Mouse (Mus musculus) CD8-positive naive resting alpha-beta T cell, adult 2 months (primary cell): ENCODE data around the gene BC028528.
"Not testable (repeated sequence)": the region's sequence is repeated elsewhere in the genome, so short reads cannot be mapped to it uniquely, and the experiment has no call there.

ENCODE experiments used
- DNase-seq, 2 experiments: peaks; one replicate each; pipeline ENCODE4 v3.0.0; 2022; ENCODE audit warnings: low read depth in 2 of 2, low spot score in 2 of 2

Gene BC028528

DNA sequence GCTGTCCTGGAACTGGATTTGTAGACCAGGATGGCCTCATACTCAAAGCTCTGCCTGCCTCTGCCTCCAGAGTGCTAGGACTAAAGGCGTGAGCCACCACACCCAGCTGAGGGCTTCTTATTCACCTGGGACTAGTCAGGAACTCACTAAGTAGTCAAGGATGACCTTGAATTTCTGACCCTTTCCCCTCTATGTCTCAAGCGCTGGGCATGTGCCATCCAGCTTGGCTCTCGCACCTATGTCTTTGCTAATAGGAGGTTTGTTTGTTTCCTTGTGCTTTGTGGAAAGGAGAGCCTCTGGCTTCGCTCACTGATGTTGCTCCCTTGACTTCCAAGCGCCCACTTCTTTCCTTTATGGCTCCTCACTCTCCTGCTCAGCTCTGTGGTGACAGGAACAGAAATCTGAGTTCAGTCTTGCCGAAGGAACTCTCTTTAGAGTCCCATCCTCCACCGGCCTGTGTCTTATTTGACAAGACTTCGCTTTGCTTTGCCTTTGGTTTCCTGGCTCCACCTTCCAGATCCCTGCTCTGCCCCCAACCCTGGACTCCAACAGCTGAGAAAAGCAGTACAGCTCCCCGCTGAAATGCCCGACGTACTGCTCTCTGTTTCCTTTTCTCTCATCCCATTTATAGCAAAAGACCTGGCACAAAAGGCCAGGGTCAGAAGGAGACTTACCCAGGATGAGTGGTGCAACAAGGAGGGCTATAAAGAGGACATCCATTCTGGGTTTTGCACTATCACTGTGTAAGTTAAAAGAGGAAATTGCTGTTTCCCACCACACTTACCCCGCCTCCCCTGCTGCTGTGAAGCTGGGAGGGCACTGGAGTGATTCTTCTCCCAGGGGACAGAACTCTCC is at the start of gene BC028528:
Gene BC028528 (minus strand): TSS at position 795 of the 855 bp plus-strand sequence.
- no peak for DNase-seq

DNA sequence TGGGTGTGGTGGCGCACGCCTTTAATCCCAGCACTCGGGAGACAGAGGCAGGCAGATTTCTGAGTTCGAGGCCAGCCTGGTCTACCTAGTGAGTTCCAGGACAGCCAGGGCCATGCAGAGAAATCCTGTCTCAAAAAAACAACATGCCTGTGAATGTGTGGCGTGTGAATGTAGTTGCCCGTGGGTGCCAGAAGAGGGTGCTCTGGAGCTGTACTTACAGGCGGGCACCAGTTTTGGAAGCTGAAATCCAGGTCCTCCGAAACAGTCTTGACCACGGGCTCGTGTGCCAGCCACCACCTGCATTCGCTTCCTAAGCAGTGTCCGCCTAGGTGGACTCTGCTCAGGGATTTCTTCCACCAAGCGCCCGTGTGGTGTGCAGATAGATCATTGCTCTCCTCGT is 47.0 kb upstream of the BC028528 start:
- DNase-seq: peak in 1 of 2 experiments; percentile 19

DNA sequence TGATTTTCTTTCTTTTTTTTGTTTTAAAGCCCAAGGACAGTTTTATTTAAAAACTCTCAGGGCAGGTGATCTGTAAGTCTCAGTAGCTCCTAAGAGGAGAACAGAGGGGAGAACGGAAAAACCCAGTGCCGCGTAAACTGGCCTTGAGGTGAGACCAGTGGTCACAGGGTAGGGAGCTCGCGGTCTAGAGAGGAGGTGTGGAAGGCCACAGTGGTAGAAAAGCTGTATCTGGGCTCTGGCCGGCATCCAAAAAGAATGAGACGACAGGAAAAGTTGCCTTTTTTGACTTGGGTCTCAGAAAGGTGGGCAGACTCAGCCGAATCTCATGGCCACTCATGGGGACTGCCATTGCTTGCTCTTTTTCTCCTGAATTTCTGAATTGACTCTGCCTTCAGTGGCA is 46.4 kb upstream of the BC028528 start:
- no peak for DNase-seq

DNA sequence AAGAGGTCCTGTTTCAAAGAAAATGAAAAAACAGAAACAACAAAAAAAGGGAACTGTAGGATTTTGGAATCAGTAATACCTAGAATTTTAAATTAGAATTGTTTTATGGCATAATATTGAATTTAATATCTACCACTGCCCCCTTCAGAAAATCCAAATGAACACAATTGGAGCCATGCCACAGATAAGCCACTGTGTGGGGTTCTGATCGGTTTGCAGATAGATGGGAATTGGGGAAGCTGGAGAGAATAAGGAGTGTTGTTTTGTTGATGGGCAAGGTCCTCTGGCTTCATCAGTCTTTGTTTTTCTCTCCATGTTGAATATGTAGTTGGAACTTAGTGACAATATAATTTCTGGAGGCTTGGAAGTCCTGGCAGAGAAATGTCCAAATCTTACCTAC is 42.6 kb upstream of the BC028528 start:
- no peak for DNase-seq

DNA sequence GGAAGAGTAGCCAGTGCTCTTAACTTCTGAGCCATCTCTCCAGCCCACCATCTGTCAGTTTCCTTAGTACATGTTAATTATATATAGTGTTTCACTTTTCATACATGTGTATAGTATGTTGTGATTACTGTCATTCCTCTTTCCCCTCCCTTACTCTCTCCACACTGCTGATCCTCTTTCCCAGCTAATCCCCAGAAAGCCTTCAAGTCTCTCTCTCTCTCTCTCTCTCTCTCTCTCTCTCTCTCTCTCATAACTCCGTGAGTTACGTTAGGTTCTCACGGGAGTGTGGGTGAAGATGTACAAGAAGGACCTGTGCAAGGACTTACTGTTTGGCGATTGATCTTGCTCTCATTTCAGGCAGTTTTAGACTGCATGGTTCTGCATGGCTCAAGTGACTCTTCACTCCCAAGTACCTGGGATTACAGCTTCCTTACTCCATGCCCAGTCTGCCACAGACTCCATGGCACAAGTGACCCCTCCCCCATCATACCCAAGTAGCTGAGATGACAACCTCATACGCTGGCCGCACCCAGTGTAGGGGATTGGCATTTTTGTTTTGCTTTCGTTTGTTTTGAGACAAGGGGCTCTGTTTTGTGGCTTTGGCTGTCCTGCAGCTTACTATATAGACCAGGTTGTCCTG is 41.4 kb upstream of the BC028528 start:
- DNase-seq: no peak

DNA sequence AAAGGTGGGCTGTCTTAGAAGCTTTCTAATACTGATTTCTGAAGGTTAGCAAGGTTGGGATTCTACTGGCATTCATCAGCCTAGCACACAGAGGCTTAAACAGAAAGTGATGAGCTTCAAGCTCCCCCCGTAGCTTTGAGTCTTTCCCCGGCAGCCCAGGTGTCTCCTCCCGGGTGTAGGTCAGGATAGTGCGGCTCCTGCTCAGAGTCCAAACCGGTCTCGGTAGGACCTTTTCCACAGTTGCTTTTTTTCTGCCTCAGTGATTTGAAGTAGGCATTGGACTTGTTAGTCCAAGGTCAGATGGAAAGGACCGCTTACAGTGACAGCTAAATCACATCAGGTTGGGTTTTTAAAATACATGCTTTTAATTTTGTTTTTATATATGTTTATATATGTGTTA is 40.8 kb upstream of the BC028528 start:
- no peak for DNase-seq

DNA sequence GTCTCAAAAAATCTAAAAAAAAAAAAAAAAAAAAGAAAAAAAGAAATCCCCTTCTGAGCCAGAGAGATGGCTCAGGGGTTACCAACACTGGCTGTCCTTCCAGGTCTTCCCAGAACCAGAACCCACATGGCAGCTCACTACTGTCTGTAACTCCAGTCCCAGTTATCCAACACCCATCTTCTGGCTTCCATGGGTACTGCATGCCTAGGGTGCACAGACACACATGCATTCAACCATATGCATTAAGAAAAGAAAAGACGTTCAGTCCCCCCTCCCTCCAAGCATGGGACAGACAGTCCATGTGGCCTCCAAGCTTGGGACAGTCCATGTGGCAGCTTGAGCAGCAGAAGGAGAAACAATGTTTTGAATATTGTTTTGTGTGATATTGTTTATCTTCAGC is 40.4 kb upstream of the BC028528 start:
- no peak for DNase-seq

DNA sequence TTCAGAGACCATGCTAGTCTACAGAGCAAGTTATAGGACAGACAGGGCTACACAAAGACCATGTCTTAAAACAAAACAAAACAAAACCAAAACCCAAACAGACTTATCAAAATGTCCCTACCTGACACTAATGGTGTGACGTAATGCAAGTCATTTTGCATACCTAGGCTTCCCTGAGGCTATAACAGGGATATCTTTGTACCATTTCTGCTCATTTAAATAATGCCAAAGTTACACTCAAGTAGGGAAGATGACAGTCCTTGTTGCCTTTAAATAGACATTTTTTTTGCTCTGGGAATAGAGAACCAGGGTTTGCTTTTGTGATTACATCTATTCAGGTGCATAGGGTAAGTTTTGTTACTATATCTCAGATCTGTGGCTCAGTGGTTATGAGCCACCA is 39.7 kb upstream of the BC028528 start:
- DNase-seq: no peak

DNA sequence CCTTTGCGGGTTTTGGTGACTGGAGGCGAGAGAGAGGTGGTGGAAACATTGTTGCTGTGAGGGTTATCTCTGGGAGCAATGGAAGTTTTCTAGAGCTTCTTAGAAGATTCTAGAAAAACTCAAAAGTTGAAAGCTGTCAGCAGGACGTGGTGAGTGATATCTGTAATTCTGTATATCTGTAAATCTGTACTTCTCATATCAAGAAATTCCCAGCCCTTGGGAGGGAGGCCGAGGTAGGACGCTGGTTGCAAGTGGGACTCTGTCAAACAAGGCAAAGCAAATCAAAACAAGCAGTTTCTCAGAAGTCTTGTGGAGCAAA is 38.6 kb upstream of the BC028528 start:
- DNase-seq: no peak

DNA sequence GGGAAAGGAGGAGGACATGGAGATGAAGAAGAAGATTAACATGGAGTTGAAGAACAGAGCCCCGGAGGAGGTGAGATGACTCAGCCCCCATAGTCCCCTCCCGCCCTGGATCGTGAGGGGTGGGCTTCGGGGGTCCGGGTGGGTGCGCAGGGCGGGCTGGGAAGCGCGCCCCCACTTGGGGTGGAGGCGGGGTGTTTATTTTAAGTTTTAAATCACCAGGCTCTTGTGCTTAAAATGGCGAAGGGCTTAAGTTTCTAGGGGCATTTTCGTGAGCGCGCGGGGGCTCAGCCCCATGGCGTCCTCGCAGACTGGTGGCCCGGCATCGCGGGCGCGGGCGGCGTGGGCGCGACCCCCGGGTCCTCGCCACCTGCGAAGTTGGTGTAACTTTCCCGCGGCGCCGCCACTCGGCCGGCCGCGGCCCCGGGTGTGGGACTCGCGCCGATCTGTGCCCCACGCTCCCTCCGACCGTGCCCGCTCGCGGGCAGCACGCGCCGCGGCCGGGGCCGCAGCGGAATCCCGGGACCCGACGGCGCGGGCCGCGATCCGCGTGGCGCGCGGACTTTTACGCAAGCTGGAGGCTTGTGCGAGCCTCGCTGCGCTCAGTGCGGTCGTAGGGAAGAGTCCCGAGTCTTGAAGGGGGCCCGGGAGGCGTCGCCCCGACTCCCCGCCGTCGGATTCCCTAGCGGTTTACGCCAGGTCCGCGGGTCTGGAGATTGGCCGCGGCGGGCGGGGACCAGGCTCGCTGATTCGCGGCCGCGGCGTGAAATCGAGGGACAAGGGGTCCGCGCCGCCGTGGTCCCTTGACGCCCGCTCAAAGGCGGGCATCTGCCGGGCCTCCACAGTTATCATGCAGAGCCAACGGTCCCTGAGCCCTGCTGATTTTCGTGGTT is 38.0 kb upstream of the BC028528 start:
- peak; percentile 28 to 39 for DNase-seq

DNA sequence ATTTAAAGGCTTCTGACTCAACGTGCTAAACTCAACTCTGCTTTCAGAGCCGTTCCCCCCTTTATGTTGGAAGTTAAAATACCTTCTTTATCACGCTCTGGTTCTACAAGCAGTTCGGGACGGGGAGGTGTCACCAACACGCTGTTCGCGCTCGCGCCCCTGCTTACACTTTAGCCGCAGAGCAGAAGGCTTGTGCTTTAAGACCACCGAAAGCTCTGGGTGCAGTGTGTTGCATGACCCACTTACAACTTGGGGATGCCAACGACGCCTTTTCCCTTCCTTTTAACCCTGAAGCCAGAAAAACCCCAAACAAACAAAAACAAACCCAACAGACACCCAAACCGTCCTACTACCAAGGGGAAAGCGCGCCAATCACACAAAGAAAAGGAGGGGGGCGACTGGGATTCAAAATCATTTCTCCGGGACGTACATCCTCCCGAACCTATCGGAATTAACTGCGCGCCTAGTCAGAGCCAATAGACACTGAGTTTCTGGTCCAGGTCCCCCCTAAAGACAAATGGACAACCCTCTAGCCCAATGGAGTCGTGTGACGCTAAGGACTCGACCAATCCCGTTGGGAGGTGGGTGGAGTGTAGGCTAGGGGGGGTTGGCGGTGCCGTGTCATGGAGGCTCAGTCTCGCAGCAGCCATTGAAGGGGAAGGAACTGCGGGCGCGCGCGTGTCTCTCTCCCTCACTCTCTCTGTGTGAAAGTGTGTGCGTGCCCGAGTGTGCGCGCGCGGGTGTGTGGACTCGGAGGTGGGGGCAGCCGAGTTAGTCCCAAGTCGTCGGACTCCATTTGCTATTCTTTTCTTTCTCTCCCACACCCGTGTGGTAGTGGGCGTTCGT is 37.1 kb upstream of the BC028528 start, which contains the start of gene Anp32e:
Gene Anp32e (plus strand): TSS at position 589 of the 846 bp plus-strand sequence.
- peak; percentile 95 to 97 for DNase-seq

DNA sequence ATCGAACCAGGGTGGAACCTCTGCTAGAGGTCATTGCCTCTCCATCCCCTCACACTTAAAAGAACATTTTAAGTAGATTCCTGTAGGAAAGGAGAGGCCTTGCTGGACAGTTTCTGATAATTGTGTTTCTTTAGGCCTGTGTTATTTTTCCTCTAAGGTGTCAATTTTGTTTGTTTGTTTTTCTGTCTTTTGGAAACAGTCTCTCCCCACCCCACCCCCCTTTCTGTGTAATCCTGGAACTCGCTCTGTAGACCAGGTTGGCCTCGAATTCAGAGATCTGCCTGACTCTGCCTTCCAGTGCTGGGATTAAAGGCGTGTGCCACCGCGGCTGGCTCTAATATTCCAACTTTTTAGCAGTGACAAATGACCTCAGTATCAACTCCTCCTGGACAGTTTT is 36.5 kb upstream of the BC028528 start:
- no peak for DNase-seq

DNA sequence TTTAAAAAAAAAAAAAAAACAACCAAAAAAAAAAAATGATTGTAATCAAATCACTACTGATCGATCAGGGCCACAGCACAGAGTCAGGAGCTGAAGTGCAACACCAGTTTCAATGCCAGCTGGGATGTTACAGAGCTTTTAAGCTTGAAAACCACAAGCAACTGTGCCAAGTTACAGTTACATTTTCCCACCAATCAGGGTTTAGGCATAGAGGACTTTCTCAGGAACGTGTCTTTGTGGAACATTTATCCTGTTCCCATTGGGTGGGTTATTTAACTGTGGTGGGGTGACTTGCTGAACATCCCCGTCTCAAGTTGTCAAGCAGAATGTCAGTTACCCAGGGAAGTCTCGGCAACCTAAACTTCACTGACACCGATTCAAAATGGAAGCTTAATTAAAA is 33.3 kb upstream of the BC028528 start:
- no peak for DNase-seq

DNA sequence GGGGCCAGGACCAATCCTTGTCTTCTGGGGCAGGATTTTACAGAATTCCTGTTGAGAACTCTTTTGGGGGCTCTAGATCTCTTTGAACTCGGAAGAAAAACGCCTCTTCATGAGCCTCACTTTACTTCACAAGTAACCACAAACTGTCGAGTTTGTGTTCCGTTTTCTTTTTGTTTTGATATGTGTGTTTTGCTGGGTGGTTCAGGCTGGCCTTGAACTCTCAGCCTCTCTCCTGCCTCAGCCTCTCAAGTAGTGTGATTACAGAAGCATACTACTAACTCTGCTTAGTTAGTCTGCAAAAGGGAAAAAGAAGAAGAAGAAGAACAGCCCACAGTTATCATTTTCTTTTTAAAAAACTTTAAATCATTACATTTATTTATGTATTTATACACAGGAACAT is 32.4 kb upstream of the BC028528 start:
- no peak for DNase-seq

DNA sequence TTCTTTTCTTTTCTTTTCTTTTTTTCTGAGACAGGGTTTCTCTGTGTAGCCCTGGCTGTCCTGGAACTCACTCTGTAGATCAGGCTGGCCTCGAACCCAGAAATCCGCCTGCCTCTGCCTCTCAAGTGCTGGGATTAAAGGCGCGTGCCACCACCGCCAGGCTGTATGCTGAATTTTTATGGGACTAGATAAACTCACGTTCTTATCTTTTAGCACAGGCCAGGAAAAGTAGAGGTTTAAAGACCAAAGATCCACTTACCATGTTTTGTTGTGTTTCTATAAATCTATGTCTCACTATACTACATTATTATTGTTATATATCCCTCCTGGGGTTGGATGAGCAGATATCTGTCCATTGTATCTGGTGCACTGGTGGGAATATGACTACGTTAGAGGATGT is 31.6 kb upstream of the BC028528 start:
- DNase-seq: not testable (repeated sequence)

DNA sequence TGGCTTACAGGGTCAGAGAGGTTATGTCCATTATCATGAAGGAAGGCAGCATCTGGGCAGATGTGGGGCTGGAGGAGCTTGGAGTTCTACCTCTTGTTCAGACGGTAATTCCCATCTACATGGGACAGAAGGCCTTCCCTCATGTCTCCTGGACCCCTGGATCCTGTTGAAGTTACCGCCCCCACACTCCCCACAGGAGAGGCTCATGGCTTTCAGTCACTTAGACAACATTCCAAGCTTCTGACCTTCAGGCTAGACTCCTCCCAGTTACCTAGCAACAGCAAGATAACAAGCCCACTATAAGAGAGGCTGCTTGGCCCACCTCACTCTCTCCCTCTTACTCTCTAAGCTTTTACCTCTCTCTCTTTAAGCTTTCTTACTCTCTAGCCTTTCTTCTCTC is 28.7 kb upstream of the BC028528 start:
- DNase-seq: not testable (repeated sequence)

DNA sequence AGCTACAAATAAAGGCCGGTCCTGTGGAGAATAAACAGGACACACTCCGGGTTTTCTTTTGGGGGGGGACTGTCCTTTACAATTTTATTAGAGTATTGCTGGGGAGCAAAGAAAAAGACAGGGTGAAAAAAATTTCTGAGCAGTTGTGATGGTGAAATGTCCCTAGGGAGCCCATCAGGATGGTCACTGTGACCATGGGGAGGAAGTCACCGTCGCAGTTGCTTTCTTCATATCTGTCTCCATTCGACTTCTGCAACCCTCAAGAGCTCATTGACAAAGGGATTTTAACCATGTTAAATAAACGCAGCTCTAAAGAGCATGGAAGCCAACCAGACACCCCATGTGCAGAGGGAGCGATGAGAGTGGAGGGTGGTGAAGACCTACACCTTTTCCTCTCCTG is 25.0 kb upstream of the BC028528 start:
- DNase-seq: no peak

DNA sequence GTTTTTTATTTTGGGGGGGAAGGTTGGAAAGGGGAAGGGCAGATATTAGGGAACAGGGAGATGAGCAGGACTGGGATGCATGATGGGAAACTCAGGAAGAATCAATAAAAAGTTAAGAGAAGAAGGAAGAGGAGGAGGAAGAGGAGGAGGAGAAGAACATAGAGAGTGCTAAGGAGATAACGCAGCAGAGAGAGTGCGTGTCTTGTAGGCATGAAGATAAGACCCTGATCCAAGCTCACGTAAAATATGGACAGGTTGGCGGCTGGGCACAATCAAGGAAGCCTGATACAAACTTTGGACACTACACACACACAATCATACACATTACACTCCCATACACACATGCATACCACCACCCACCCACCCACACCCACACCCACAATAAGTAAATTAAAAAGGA is 22.9 kb upstream of the BC028528 start:
- no peak for DNase-seq

DNA sequence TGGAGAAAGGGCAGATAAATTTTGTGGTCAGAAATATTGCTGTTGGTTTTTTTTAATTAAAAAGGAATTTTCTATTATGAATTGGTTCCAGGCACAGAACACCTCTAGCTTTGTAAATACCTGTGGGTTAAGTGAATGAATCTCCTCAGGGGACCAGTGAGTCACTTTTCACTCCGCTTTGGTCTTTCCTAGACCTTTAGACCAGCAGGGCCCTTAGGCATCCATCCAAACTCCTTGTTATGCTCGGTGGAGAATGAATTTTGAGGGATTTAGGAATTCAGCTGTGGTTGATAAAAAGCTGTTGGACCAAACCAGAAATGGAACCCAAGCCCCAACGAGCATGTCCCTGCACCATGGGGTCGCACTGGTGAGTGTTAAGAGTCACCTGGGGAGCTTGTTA is 15.8 kb upstream of the BC028528 start:
- no peak for DNase-seq

DNA sequence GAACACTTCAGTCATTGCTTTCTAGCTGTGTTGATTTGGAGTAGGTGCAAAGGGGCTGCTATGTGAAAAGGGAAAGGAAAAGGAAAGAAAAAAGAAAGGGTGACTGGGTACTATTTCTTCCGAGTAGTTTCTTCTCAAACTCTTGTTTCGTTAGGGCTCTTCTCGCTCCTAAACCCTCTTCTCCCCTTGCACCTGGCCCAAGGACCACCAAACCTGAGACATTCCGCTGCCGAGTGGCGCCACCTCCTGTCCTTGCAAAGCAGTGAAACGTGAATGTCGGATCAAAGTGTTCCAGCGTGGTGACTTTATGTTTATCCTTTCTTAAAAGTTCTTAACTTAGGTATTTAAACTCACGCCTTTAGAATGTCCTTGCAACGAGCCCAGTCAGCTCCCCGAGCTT is 15.1 kb upstream of the BC028528 start:
- peak; percentile 59 to 78 for DNase-seq
